14 mouse cellular contexts compared by ENCODE assay signal in the genomic region with DNA sequence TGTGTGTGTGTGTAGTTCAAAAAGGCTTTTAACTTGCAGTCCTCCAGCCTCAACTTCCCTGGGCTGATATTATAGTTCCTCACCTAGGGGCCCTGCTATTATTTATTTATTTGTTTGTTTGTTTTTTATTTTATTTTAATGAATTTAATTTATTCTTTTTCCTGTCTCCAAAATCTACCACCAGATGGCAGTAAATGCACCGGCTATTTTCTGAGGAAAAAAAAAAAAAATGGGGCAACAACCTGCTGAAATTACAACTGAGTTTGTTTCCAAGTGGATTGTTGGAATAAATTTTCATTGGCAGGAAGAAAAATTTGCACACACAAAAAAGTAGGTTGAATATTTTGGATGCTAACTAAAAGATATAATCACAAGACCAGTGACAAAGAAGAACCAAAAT.
A peak's percentile ranks its signal among the peaks of the same experiment; 100 is the strongest.
DNase-seq lines count a peak whose midpoint lies in the region; ATAC-seq and TF ChIP-seq lines count a peak whose summit lies in the region.
"Had no signal": no experiment of that assay in that cellular context is flagged by ENCODE, and none has a peak within 500 bp of the region (broad histone marks: within the 10 kb centered on the region; RNA-seq: fewer than 3 reads in every experiment).

No protein-coding gene starts in this region.

- no peak for DNase-seq in gastrocnemius, adult 2 months
- no peak for DNase-seq in gastrocnemius, postnatal 14 days
- DNase-seq in lung, embryonic 14.5 days, result peak; percentile 29
- DNase-seq in lung, adult 18-20 months, result no peak
- DNase-seq in Muller cell, postnatal 12 days (ENCODE audit: inconsistent ontology term), result peak; percentile 48
- DNase-seq in retina, postnatal 1 day, result peak; percentile 11
- DNase-seq in layer of hippocampus, postnatal 36 days, result no peak
- DNase-seq in cerebellum, postnatal 25 days, result no peak
- DNase-seq: adrenal gland, postnatal 25 days; kidney, postnatal 36 days; lung, postnatal 10 days had no signal

- no peak overlapping the region for H3K27ac ChIP-seq in gastrocnemius, adult 2 months
- H3K27ac ChIP-seq in lung, embryonic 14.5 days (ENCODE audit: low read depth), result no peak overlapping the region

- H3K9ac ChIP-seq in lung, embryonic 14.5 days, result no peak overlapping the region

- 37% methylated on average over 1 of the region's 1 CpGs for WGBS in lung, embryonic 14.5 days

- ATAC-seq in lung, embryonic 14.5 days (ENCODE audit: insufficient read depth), result no peak
- ATAC-seq: intestine, embryonic 16.5 days had no signal

- H3K4me1 ChIP-seq in lung, embryonic 14.5 days (ENCODE audit: insufficient read depth), result no peaks in the 10 kb centered on the region

- no peaks in the 10 kb centered on the region for H3K9me3 ChIP-seq in lung, embryonic 14.5 days (ENCODE audit: low read depth, low read length)

- peak; percentile 56 for TF ChIP-seq CTCF in gastrocnemius, adult 2 months (IDR thresholded peaks at IDR 0.05)
- peak; percentile 22; the same call in 1 of the 2 replicates for TF ChIP-seq CTCF in lung, embryonic 14.5 days (IDR thresholded peaks at IDR 0.05; ENCODE audit: low read depth)

- H3K4me2 ChIP-seq in lung, embryonic 14.5 days, result no peak overlapping the region
- H3K4me2 ChIP-seq: midbrain, embryonic 11.5 days had no signal

- intact Hi-C loops in gastrocnemius, adult 2 months (cut with DNase I), result loop anchor here (5.0 to 10.0 kb wide), 2 partner anchors 139 to 606 kb away; no protein-coding TSS in a partner anchor
- intact Hi-C loops in gastrocnemius, postnatal 14 days (cut with DNase I; ENCODE audit: low total_unique reads), result loop anchor here (10.0 kb wide), 1 partner anchor 609 kb away; no protein-coding TSS in a partner anchor

- H3K4me3 ChIP-seq in gastrocnemius, adult 2 months, result no peak overlapping the region
- H3K4me3 ChIP-seq in lung, embryonic 14.5 days (ENCODE audit: low read depth, low read length), result no peak overlapping the region
- H3K4me3 ChIP-seq: erythroblast, embryonic 14.5 days had no signal

- no peaks in the 10 kb centered on the region for H3K27me3 ChIP-seq in lung, embryonic 14.5 days (ENCODE audit: insufficient read depth, low read length)

- H3K36me3 ChIP-seq in lung, embryonic 14.5 days (ENCODE audit: insufficient read depth), result no peaks in the 10 kb centered on the region

Comparison
In these comparisons a context has a peak if more than half of its experiments do, and no peak if none do; other contexts are left out.
1. DNase-seq: peak in lung, embryonic 14.5 days (single experiment), Muller cell, postnatal 12 days (single experiment) and retina, postnatal 1 day (single experiment); none in gastrocnemius, adult 2 months (single experiment), gastrocnemius, postnatal 14 days (single experiment), lung, adult 18-20 months (0 of 2), layer of hippocampus, postnatal 36 days (0 of 2) and cerebellum, postnatal 25 days (0 of 2).